Mouse (Mus musculus): ENCODE results near the gene Prpf39. TPM values are rescaled to one million over a fixed set of nuclear protein-coding genes. Genes with fewer than 3 reads are reported as not detected.
A peak's percentile ranks its signal among the peaks of the same experiment; 100 is the strongest.

Gene Prpf39
- polyA plus RNA-seq, 1 experiment from 2014 or later, result 39.3 TPM

- ATAC-seq (ENCODE audit: low read depth), result peak; percentile 83
- 5% methylated on average over 21 of the region's 21 CpGs for WGBS
- Histone ChIP-seq H3K9me3 (no peaks in the 10 kb centered on the region), H3K9ac (peak overlapping the region; percentile 95), H3K27me3 (no peaks in the 10 kb centered on the region), H3K4me2 (peak overlapping the region; percentile 72), H3K4me1 (replicated peaks) (peaks cover 40% of the 10 kb centered on the region), H3K27ac (replicated peaks) (peak overlapping the region; percentile 94), H3K4me3 (peak overlapping the region; percentile 87), H3K36me3 (peaks cover 14% of the 10 kb centered on the region)
Measured at GRCm38 (mm10) chr12:65072911-65073610, 36.9 kb downstream of the Prpf39 start.

GRCm38 (mm10) chr12:65073611-65074178 lies 37.6 kb downstream of the Prpf39 start, which contains the start of gene Fkbp3:
Gene Fkbp3, minus strand, starts transcription at chr12:65074007.
- Histone ChIP-seq H3K9ac (peak within 1 kb of the TSS; percentile 95), H3K9me3 (no peaks in the 10 kb centered on the region), H3K4me1 (replicated peaks) (peaks cover 46% of the 10 kb centered on the region), H3K36me3 (peaks cover 8% of the 10 kb centered on the region), H3K4me2 (peak within 1 kb of the TSS; percentile 72), H3K27ac (replicated peaks) (peak within 1 kb of the TSS; percentile 94), H3K4me3 (peak within 1 kb of the TSS; percentile 87), H3K27me3 (no peaks in the 10 kb centered on the region)
- WGBS, result under 1% methylated on average over 49 of the region's 49 CpGs
- peak; percentile 99 for ATAC-seq (ENCODE audit: low read depth)

- H3K4me1 ChIP-seq (replicated peaks), result peaks cover 48% of the 10 kb centered on the region
- WGBS, result 46% methylated on average over 7 of the region's 7 CpGs
- peaks cover 1% of the 10 kb centered on the region; the same call in 1 of the 2 replicates for H3K36me3 ChIP-seq
- H3K27me3 ChIP-seq, result no peaks in the 10 kb centered on the region
- peak overlapping the region; percentile 60 for H3K9ac ChIP-seq
- peak overlapping the region; percentile 87 for H3K4me3 ChIP-seq
- peak overlapping the region; percentile 94 for H3K27ac ChIP-seq (replicated peaks)
- no peaks in the 10 kb centered on the region for H3K9me3 ChIP-seq
- H3K4me2 ChIP-seq, result peak overlapping the region; percentile 72
- ATAC-seq (ENCODE audit: low read depth), result no peak
Measured at GRCm38 (mm10) chr12:65074651-65075050, 38.5 kb downstream of the Prpf39 start.

GRCm38 (mm10) chr12:65075085-65075732 lies 39.1 kb downstream of the Prpf39 start, which contains the start of gene Fancm:
Gene Fancm, plus strand, starts transcription at chr12:65075603.
- peaks cover 48% of the 10 kb centered on the region for H3K4me1 ChIP-seq (replicated peaks)
- WGBS, result 2% methylated on average over 39 of the region's 39 CpGs
- peaks cover 5% of the 10 kb centered on the region for H3K36me3 ChIP-seq
- peak within 1 kb of the TSS; percentile 81 for H3K9ac ChIP-seq
- H3K27ac ChIP-seq (replicated peaks), result peak within 1 kb of the TSS; percentile 94
- H3K27me3 ChIP-seq, result no peaks in the 10 kb centered on the region
- H3K9me3 ChIP-seq, result no peaks in the 10 kb centered on the region
- ATAC-seq (ENCODE audit: low read depth), result peak; percentile 37
- H3K4me2 ChIP-seq, result peak within 1 kb of the TSS; percentile 72
- H3K4me3 ChIP-seq, result peak within 1 kb of the TSS; percentile 87

DNA sequence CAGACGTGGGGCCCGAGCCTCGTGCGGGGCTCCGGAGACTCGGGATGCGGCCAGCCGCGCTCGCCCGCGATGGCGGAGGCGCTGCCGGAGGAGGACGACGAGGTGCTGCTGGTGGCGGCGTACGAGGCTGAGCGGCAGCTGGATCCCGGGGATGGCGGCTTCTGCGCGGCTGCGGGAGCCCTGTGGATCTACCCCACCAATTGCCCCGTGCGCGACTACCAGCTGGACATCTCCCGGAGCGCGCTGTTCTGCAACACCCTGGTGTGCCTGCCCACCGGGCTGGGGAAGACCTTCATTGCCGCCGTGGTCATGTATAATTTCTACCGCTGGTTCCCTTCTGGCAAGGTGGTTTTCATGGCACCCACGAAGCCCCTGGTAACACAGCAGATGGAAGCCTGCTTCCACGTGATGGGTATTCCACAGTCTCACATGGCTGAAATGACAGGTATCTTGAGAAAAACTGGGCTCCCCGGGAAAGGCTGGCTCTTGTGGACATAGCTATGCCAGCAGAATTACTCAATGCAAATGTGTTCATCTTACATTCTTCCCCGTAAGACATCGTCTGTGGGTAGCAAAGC lies 39.7 kb downstream of the Prpf39 start:
- peak overlapping the region; percentile 94 for H3K27ac ChIP-seq (replicated peaks)
- WGBS, result under 1% methylated on average over 41 of the region's 41 CpGs
- peak; percentile 4 for ATAC-seq (ENCODE audit: low read depth)
- H3K9ac ChIP-seq, result peak overlapping the region; percentile 81
- no peaks in the 10 kb centered on the region for H3K27me3 ChIP-seq
- H3K4me3 ChIP-seq, result peak overlapping the region; percentile 87
- peaks cover 48% of the 10 kb centered on the region for H3K4me1 ChIP-seq (replicated peaks)
- H3K9me3 ChIP-seq, result no peaks in the 10 kb centered on the region
- H3K36me3 ChIP-seq, result peaks cover 11% of the 10 kb centered on the region
- peak overlapping the region; percentile 72 for H3K4me2 ChIP-seq

GRCm38 (mm10) chr12:65076906-65077305 lies 40.8 kb downstream of the Prpf39 start:
- Histone ChIP-seq H3K27ac (replicated peaks) (no peak overlapping the region), H3K4me2 (peak overlapping the region; percentile 72), H3K9me3 (no peaks in the 10 kb centered on the region), H3K4me3 (peak overlapping the region; percentile 87), H3K36me3 (peaks cover 14% of the 10 kb centered on the region), H3K9ac (peak overlapping the region; percentile 81), H3K27me3 (no peaks in the 10 kb centered on the region), H3K4me1 (replicated peaks) (peaks cover 48% of the 10 kb centered on the region)
- ATAC-seq (ENCODE audit: low read depth), result no peak
- 84% methylated on average over 9 of the region's 9 CpGs for WGBS

DNA sequence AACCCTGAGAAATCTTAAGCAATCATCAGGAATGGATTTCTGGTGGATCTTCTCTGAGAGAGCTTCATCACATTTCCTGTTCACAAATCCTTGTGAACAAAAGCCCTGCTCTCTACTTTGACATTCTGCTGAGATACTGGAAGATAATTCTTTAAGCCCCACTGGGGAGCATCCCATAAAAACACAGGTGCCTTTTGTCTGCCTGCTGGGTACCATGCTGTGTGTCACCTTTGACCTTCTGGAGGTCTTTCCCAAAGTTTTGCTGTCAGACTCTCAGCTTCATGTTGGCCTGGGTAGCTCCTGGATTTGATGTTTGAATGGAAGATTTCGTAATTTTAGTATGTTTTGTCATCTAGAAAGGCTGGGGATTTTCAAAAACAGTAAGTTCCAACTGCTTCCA lies 72.6 kb downstream of the Prpf39 start:
- no peak overlapping the region for H3K9ac ChIP-seq
- H3K4me2 ChIP-seq, result no peak overlapping the region
- H3K4me1 ChIP-seq (replicated peaks), result no peaks in the 10 kb centered on the region
- no peaks in the 10 kb centered on the region for H3K9me3 ChIP-seq
- WGBS, result 80% methylated on average over 1 of the region's 1 CpGs
- peaks cover 40% of the 10 kb centered on the region for H3K36me3 ChIP-seq
- no peak for ATAC-seq (ENCODE audit: low read depth)
- H3K27me3 ChIP-seq, result no peaks in the 10 kb centered on the region
- no peak overlapping the region for H3K27ac ChIP-seq (replicated peaks)
- no peak overlapping the region for H3K4me3 ChIP-seq

GRCm38 (mm10) chr12:65111503-65111902 lies 75.4 kb downstream of the Prpf39 start:
- peaks cover 31% of the 10 kb centered on the region for H3K36me3 ChIP-seq
- H3K4me3 ChIP-seq, result no peak overlapping the region
- H3K9ac ChIP-seq, result no peak overlapping the region
- H3K4me2 ChIP-seq, result no peak overlapping the region
- whole genome bisulfite sequencing, result 95% methylated on average over 3 of the region's 3 CpGs
- H3K27ac ChIP-seq (replicated peaks), result no peak overlapping the region
- no peaks in the 10 kb centered on the region for H3K27me3 ChIP-seq
- ATAC-seq (ENCODE audit: low read depth), result no peak
- no peaks in the 10 kb centered on the region for H3K4me1 ChIP-seq (replicated peaks)
- no peaks in the 10 kb centered on the region for H3K9me3 ChIP-seq

DNA sequence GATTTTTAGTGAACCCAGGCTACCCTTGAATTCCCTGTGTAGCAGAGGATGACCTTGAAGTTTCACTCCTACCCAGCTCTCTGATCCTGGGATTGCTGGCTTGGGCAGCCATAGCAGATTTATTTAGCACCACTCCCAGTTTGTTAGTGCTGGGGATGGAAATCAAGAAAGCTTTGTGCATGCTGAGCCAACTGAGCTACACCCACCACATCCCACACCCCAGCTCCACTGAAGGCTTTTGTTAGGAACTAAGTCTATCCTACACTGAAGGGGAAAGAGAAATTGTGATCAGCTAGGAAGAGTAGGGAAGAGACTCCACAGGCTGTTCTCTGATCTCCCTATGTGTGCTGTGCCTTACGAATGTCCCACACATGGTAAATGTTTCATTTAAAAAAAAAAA lies 76.7 kb downstream of the Prpf39 start:
- no peak for ATAC-seq (ENCODE audit: low read depth)
- Histone ChIP-seq H3K4me3 (no peak overlapping the region), H3K4me2 (no peak overlapping the region), H3K36me3 (peaks cover 32% of the 10 kb centered on the region), H3K9ac (no peak overlapping the region), H3K9me3 (no peaks in the 10 kb centered on the region), H3K27me3 (no peaks in the 10 kb centered on the region), H3K4me1 (replicated peaks) (no peaks in the 10 kb centered on the region), H3K27ac (replicated peaks) (no peak overlapping the region)
- 94% methylated on average over 1 of the region's 1 CpGs for WGBS

Other genes starting within 250 kb of the Prpf39 start
- gene Gm527, start 118.4 kb upstream of the Prpf39 start, polyA plus RNA-seq (2015; fragmentation: Nextera tagmentation; extraction: Ambion mirVana), result 2.7 and 4.3 TPM in 2 replicates
- 22.5 and 24.1 TPM in 2 replicates for gene Klhl28, start 70.8 kb upstream of the Prpf39 start, polyA plus RNA-seq (2015; fragmentation: Nextera tagmentation; extraction: Ambion mirVana)
- gene Togaram1, start 70.5 kb upstream of the Prpf39 start, polyA plus RNA-seq (2015; fragmentation: Nextera tagmentation; extraction: Ambion mirVana), result 21.7 and 23.2 TPM in 2 replicates
- 460 and 490 TPM in 2 replicates for gene Fkbp3, start 37.7 kb downstream of the Prpf39 start, polyA plus RNA-seq (2015; fragmentation: Nextera tagmentation; extraction: Ambion mirVana)
- 7.3 and 9.2 TPM in 2 replicates for gene Fancm, start 39.3 kb downstream of the Prpf39 start, polyA plus RNA-seq (2015; fragmentation: Nextera tagmentation; extraction: Ambion mirVana)
- gene Mis18bp1, start 136.3 kb downstream of the Prpf39 start, polyA plus RNA-seq (2015; fragmentation: Nextera tagmentation; extraction: Ambion mirVana), result 11.8 and 12.0 TPM in 2 replicates
- not detected in 2 replicates for gene Wdr20rt, start 189.2 kb downstream of the Prpf39 start, polyA plus RNA-seq (2015; fragmentation: Nextera tagmentation; extraction: Ambion mirVana)